Mouse (Mus musculus) MEL (cell line): ENCODE data around the gene Il31ra.
"Not testable (repeated sequence)": the region's sequence is repeated elsewhere in the genome, so short reads cannot be mapped to it uniquely, and the experiment has no call there.

Experiments
- EP300 ChIP-seq, 2 experiments: IDR thresholded peaks; 2 replicates each; pipeline ENCODE4 v1.6.1; 2011; ENCODE audit warnings: improper control_type of control experiment in 2 of 2, low read length in 2 of 2, low read depth in 1 of 2, mild to moderate bottlenecking in 1 of 2
- KAT2A ChIP-seq: conservative IDR thresholded peaks from 2 replicates; pipeline ENCODE4 v1.6.1; 2012; ENCODE audit warnings: low read depth, low read length, improper control_type of control experiment, inconsistent platforms
- MXI1 ChIP-seq: IDR thresholded peaks from 2 replicates; pipeline ENCODE4 v1.6.1; 2011; ENCODE audit warnings: mild to moderate bottlenecking, low read depth, low read length, improper control_type of control experiment
- MYC ChIP-seq: IDR thresholded peaks from 2 replicates; pipeline ENCODE4 v1.6.1; 2011; ENCODE audit warnings: low read depth, mild to moderate bottlenecking, low read length, improper control_type of control experiment, moderate library complexity
- POLR2A ChIP-seq, 2 experiments: IDR thresholded peaks; 2 replicates each; pipeline ENCODE4 v1.6.1; 2011 to 2012; ENCODE audit warnings: low read length in 2 of 2, mild to moderate bottlenecking in 2 of 2, control low read depth in 1 of 2, improper control_type of control experiment in 1 of 2, low read depth in 1 of 2, moderate library complexity in 1 of 2; ENCODE audit not compliant: control insufficient read depth in 1 of 2, insufficient read depth in 1 of 2, poor library complexity in 1 of 2

- TF ChIP-seq EP300 (IDR thresholded peaks at IDR 0.05; ENCODE audit: low read depth in 1 of 2, low read length in 2 of 2); MXI1; KAT2A; POLR2A (IDR thresholded peaks at IDR 0.05; ENCODE audit: control insufficient read depth in 1 of 2, insufficient read depth in 1 of 2, low read depth in 1 of 2, low read length in 2 of 2, poor library complexity in 1 of 2); MYC: not testable (repeated sequence)
Observed at GRCm38 (mm10) chr13:112578041-112578440, 16.1 kb downstream of the Il31ra start.
